Mouse (Mus musculus) limb, embryonic 13.5 days (tissue): Measurements from ENCODE around the gene Asic3. TPM values are rescaled to one million over a fixed set of nuclear protein-coding genes. Genes with fewer than 3 reads are reported as not detected.

Source experiments
- ATAC-seq: fragments of 200-750 bp; cut with Nextera tagmentation; 2 replicates; pipeline ENCODE4 v1.8.0; 2017; ENCODE audit warnings: low read depth, moderate number of reproducible peaks, moderate TSS enrichment; ENCODE audit not compliant: low FRiP score
- H3K27ac ChIP-seq: fragments of 300-500 bp; sonication (generic); 2 replicates; pipeline ENCODE4 v1.5.1; 2015; ENCODE audit warnings: inconsistent platforms, mild to moderate bottlenecking, moderate library complexity
- H3K27me3 ChIP-seq: fragments of 300-500 bp; sonication (generic); 2 replicates; pipeline ENCODE4 v1.6.1; 2015; ENCODE audit warnings: mild to moderate bottlenecking, inconsistent platforms
- H3K36me3 ChIP-seq: fragments of 300-500 bp; sonication (generic); 2 replicates; pipeline ENCODE4 v1.6.1; 2015; ENCODE audit warnings: inconsistent platforms, mild to moderate bottlenecking, moderate library complexity
- H3K4me1 ChIP-seq: fragments of 300-500 bp; sonication (generic); 2 replicates; pipeline ENCODE4 v1.6.1; 2015; ENCODE audit warnings: inconsistent platforms
- H3K4me2 ChIP-seq: fragments of 300-500 bp; sonication (generic); replicated peaks from 2 replicates; pipeline ENCODE4 v1.6.1; 2015; ENCODE audit warnings: inconsistent platforms, mild to moderate bottlenecking, moderate library complexity
- H3K4me3 ChIP-seq: fragments of 300-500 bp; sonication (generic); 2 replicates; pipeline ENCODE4 v1.5.1; 2015; ENCODE audit warnings: moderate library complexity, mild to moderate bottlenecking, inconsistent platforms
- H3K9ac ChIP-seq: fragments of 300-500 bp; sonication (generic); 2 replicates; pipeline ENCODE4 v1.6.1; 2015; ENCODE audit warnings: mild to moderate bottlenecking, inconsistent platforms
- H3K9me3 ChIP-seq: fragments of 300-500 bp; sonication (generic); 2 replicates; pipeline ENCODE4 v1.6.1; 2016; ENCODE audit warnings: inconsistent platforms
- WGBS: fragments of 180-500 bp; shearing (Covaris S2); methylation state at CpG from one replicate; pipeline ENCODE4 v1.1.7; 2015; 5-methylcytosine and 5-hydroxymethylcytosine counted together
- polyA plus RNA-seq: library from polyadenylated mRNA; unstranded; fragments of >200 nt; fragmentation: Nextera tagmentation; extraction: Ambion mirVana; gene quantifications from 2 replicates; pipeline ENCODE4 v1.2.1, GENCODE M21; 2015

Gene Asic3
- polyA plus RNA-seq, 1 experiment from 2014 or later: 1.7 TPM

DNA sequence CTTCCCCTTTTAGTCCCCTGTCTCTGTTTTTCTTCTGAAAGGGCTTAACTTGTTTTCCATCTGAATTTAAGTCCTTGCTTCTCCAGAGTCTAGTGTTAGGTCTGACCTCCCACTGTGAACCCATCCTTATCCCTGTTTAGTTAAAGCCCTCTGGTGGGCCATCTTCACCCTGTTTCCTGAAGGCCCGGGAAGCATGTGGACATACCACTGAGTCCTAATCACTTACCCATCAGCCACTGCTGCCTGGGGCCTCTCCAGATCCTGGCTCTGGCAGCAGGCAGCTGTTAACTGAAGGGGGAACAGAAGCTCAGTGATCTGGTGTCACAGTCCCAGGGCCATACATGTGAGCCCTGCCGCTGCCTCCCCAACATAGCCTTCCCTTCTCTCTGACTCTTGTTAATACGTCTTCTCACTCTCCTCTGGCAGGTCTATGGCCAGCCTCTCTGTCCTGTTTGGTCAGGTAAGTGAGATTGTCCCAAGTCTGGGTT is 7.8 kb upstream of the Asic3 start:
- no peak overlapping the region for H3K4me3 ChIP-seq
- H3K27me3 ChIP-seq: no peaks in the 10 kb centered on the region
- no peaks in the 10 kb centered on the region for H3K9me3 ChIP-seq
- 58% methylated on average over 3 of the region's 3 CpGs for WGBS
- H3K4me2 ChIP-seq: no peak overlapping the region
- H3K27ac ChIP-seq: no peak overlapping the region
- H3K9ac ChIP-seq: peak overlapping the region; percentile 10; the same call in 1 of the 2 replicates
- H3K36me3 ChIP-seq: peaks cover 84% of the 10 kb centered on the region
- ATAC-seq: no peak
- H3K4me1 ChIP-seq: no peaks in the 10 kb centered on the region

DNA sequence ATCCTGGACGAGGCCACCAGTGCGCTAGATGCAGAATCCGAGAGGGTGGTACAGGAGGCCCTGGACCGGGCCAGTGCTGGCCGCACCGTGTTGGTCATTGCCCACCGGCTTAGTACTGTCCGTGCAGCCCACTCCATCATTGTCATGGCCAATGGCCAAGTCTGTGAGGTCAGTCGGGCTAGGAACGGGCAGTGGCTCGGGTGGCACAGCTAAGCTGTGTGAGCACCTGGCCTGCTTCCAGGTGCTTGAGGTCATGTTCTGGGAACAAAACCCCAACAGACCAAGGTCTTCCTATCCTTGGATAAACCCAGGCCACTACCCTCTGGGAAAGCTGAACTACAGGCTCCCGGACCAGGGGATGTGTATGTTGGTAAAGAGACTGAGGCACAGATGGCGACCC is 4.5 kb upstream of the Asic3 start:
- WGBS: 90% methylated on average over 13 of the region's 13 CpGs
- peaks cover 11% of the 10 kb centered on the region for H3K4me1 ChIP-seq
- no peaks in the 10 kb centered on the region for H3K9me3 ChIP-seq
- H3K9ac ChIP-seq: no peak overlapping the region
- no peak overlapping the region for H3K4me3 ChIP-seq
- no peaks in the 10 kb centered on the region for H3K27me3 ChIP-seq
- ATAC-seq: no peak
- H3K36me3 ChIP-seq: peaks cover 53% of the 10 kb centered on the region
- H3K27ac ChIP-seq: no peak overlapping the region
- no peak overlapping the region for H3K4me2 ChIP-seq

GRCm38 (mm10) chr5:24409466-24409865 is 3.7 kb upstream of the Asic3 start:
- no peak overlapping the region for H3K4me2 ChIP-seq
- H3K4me1 ChIP-seq: peaks cover 18% of the 10 kb centered on the region
- H3K9ac ChIP-seq: no peak overlapping the region
- no peak overlapping the region for H3K4me3 ChIP-seq
- 86% methylated on average over 2 of the region's 2 CpGs for WGBS
- ATAC-seq: no peak
- H3K27ac ChIP-seq: no peak overlapping the region
- no peaks in the 10 kb centered on the region for H3K27me3 ChIP-seq
- no peaks in the 10 kb centered on the region for H3K9me3 ChIP-seq
- peaks cover 47% of the 10 kb centered on the region for H3K36me3 ChIP-seq

DNA sequence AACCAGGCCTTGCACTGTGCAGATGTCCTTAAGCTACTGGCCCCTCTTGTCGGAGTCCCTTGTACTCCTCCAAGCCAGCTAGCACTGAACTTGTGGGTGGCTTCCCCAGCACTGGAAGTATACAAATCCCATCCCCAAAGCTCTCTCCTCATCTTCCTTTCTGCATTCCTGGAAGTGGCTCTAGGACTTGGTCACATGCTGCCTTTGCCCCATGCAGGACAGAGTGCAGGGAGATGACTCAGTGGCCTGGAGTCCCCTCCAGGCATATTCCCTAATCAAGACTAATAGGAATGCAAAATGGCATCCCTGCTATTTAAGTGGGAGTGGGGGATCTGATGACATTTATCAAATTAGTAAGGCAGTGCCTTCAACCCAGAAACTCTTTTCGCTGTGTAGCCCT is 1.1 kb upstream of the Asic3 start:
- H3K4me2 ChIP-seq: no peak overlapping the region
- WGBS: 95% methylated on average over 2 of the region's 2 CpGs
- peaks cover 29% of the 10 kb centered on the region for H3K4me1 ChIP-seq
- H3K36me3 ChIP-seq: peaks cover 26% of the 10 kb centered on the region
- no peak overlapping the region for H3K27ac ChIP-seq
- no peaks in the 10 kb centered on the region for H3K9me3 ChIP-seq
- ATAC-seq: no peak
- H3K4me3 ChIP-seq: no peak overlapping the region
- no peaks in the 10 kb centered on the region for H3K27me3 ChIP-seq
- H3K9ac ChIP-seq: no peak overlapping the region

DNA sequence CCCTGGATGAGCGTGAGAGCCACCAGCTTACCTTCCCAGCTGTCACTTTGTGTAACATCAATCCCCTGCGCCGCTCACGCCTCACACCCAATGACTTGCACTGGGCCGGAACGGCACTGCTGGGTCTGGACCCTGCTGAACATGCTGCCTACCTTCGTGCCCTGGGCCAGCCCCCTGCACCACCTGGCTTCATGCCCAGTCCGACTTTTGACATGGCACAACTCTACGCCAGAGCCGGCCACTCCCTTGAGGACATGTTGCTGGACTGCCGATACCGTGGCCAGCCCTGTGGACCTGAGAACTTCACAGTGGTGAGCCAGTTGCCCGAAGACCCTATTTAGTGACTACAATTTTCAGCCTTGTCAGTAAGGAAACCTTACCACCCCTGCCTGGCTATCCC is 746 bp downstream of the Asic3 start:
- peak overlapping the region; percentile 6; the same call in 1 of the 2 replicates for H3K9ac ChIP-seq
- no peaks in the 10 kb centered on the region for H3K27me3 ChIP-seq
- no peak overlapping the region for H3K27ac ChIP-seq
- no peak overlapping the region for H3K4me3 ChIP-seq
- H3K4me1 ChIP-seq: peaks cover 29% of the 10 kb centered on the region
- H3K9me3 ChIP-seq: no peaks in the 10 kb centered on the region
- peak overlapping the region; percentile 31; the same call in 1 of the 2 replicates for H3K4me2 ChIP-seq
- peaks cover 18% of the 10 kb centered on the region for H3K36me3 ChIP-seq
- 82% methylated on average over 13 of the region's 13 CpGs for WGBS
- no peak for ATAC-seq

DNA sequence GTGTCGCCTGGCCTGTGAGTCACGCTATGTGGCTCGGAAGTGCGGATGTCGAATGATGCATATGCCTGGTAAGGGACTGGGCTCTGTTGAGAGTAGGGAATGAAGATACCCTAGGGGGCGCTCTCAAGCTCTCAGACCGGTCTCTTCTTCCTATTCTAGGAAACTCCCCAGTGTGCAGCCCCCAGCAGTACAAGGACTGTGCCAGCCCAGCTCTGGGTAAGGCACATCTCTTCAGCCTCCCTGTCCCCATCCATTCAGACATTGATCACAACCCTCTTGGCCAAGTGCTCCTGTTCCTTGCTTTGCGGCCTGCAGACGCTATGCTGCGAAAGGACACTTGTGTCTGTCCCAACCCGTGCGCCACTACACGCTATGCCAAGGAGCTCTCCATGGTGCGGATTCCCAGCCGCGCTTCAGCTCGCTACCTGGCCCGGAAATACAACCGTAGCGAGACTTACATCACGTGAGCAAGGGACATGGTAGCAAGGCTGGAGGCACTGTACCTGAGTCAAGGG is 3.1 kb downstream of the Asic3 start:
- Histone ChIP-seq H3K9ac (no peak overlapping the region), H3K27me3 (no peaks in the 10 kb centered on the region), H3K27ac (no peak overlapping the region), H3K4me1 (peaks cover 29% of the 10 kb centered on the region), H3K36me3 (peaks cover 31% of the 10 kb centered on the region), H3K9me3 (no peaks in the 10 kb centered on the region), H3K4me3 (no peak overlapping the region), H3K4me2 (peak overlapping the region; percentile 31; the same call in 1 of the 2 replicates)
- WGBS: 3% methylated on average over 21 of the region's 21 CpGs
- 0 out of 2 replicates have a peak, but pooled peaks have one; percentile 24 for ATAC-seq

- H3K4me3 ChIP-seq: no peak overlapping the region
- H3K4me2 ChIP-seq: no peak overlapping the region
- H3K27me3 ChIP-seq: no peaks in the 10 kb centered on the region
- ATAC-seq: no peak
- no peak overlapping the region for H3K27ac ChIP-seq
- H3K9me3 ChIP-seq: no peaks in the 10 kb centered on the region
- peaks cover 35% of the 10 kb centered on the region for H3K4me1 ChIP-seq
- H3K9ac ChIP-seq: no peak overlapping the region
- 86% methylated on average over 10 of the region's 10 CpGs for WGBS
- peaks cover 32% of the 10 kb centered on the region for H3K36me3 ChIP-seq
These were observed 4.4 kb downstream of the Asic3 start for GRCm38 (mm10) chr5:24417587-24417986.

GRCm38 (mm10) chr5:24420381-24420780 is 7.2 kb downstream of the Asic3 start:
- WGBS: 88% methylated on average over 9 of the region's 9 CpGs
- no peak for ATAC-seq

GRCm38 (mm10) chr5:24423129-24424003 is 10.2 kb downstream of the Asic3 start, which contains the start of the genes Cdk5 and Slc4a2:
Gene Cdk5 (minus strand): TSS chr5:24423530.
Gene Slc4a2 (plus strand): TSS chr5:24423837.
- under 1% methylated on average over 46 of the region's 46 CpGs for WGBS

More at GRCm38 (mm10) chr5:24420381-24420780, 7.2 kb downstream of the Asic3 start:
- no peak overlapping the region for H3K4me2 ChIP-seq
- no peaks in the 10 kb centered on the region for H3K27me3 ChIP-seq
- no peak overlapping the region for H3K4me3 ChIP-seq
- no peak overlapping the region for H3K27ac ChIP-seq
- no peaks in the 10 kb centered on the region for H3K9me3 ChIP-seq
- no peak overlapping the region for H3K9ac ChIP-seq
- H3K4me1 ChIP-seq: peaks cover 31% of the 10 kb centered on the region
- H3K36me3 ChIP-seq: peaks cover 32% of the 10 kb centered on the region

DNA sequence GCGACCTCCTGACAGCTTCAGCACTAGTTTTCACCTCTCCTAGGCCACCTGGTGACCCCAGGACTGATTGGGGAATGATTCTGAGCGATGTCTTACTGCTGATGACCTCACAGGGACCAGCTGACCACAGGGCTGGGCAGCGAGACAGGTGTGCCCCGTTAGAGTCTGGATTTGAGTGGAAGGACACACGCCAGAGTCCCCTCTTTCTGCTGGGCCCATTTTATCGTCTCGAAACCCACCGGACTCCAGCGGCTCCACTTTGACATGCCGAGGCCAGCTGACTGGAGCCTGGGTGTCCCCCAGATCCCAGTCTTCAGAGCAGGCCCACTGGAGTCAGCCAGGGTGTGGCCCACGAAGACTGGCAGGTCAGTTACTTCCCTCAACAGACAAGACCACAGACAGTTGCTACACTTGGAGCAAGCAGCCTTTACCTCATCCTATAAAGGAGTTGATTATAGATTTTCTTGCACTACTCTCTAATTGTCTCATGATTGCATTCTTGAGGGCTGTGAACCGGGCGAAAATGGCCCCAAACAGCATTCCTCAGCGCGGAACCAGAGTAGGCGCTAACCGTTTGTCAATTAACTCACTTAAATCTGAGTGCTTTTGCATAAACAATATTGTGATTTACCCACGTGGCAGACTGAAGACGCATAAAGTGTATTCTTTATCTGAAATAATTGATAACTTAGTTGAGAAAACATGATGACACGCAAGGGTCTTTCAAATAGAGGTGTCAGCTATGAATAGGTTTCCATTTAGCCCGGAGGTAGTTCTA is 11.0 kb downstream of the Asic3 start:
- Histone ChIP-seq H3K4me1 (peaks cover 55% of the 10 kb centered on the region), H3K27ac (peak overlapping the region; percentile 91), H3K4me3 (peak overlapping the region; percentile 70), H3K27me3 (no peaks in the 10 kb centered on the region), H3K4me2 (peak overlapping the region; percentile 95), H3K9me3 (no peaks in the 10 kb centered on the region), H3K36me3 (peaks cover 27% of the 10 kb centered on the region), H3K9ac (peak overlapping the region; percentile 82)
- ATAC-seq: peak; percentile 0; the same call in 1 of the 2 replicates
- WGBS: 11% methylated on average over 21 of the region's 21 CpGs

More at GRCm38 (mm10) chr5:24423129-24424003, 10.2 kb downstream of the Asic3 start, which contains the start of the genes Cdk5 and Slc4a2:
- Histone ChIP-seq H3K27ac (peak within 1 kb of the TSS; percentile 91), H3K9me3 (no peaks in the 10 kb centered on the region), H3K4me2 (peak within 1 kb of the TSS; percentile 95), H3K4me3 (peak within 1 kb of the TSS; percentile 70), H3K9ac (peak within 1 kb of the TSS; percentile 83), H3K36me3 (peaks cover 30% of the 10 kb centered on the region), H3K27me3 (no peaks in the 10 kb centered on the region), H3K4me1 (peaks cover 49% of the 10 kb centered on the region)
- ATAC-seq: peak; percentile 94

DNA sequence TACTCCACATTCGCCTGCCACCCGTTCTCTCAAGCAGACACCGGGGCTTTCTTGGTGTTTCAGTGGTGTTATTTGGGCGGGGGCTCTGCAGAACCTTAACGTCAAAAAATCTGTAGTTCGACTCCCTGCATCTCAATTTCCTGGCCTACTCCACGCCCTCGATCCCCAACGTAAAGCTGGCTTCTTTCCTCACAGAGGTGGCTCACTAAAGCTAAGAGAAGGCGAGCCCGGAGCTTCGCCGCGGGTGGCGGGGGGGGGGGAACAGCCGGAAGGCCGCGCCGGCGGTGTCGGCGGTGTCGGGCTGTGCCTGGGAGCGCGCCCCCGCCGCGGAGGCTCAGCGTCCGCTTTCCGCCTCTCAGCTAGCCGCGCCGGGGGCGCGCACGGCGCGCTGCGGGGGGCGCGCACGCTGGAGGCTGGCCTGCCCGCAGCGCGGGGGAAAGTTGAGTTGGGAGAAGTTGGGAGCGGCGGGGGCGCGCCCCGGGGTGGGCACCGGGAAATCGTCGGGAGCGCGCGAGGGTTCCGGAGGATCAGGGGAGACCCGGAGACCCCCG is 11.7 kb downstream of the Asic3 start:
- H3K27ac ChIP-seq: peak overlapping the region; percentile 91
- H3K4me1 ChIP-seq: peaks cover 55% of the 10 kb centered on the region
- peak overlapping the region; percentile 70 for H3K4me3 ChIP-seq
- under 1% methylated on average over 54 of the region's 60 CpGs for WGBS
- peak overlapping the region; percentile 82 for H3K9ac ChIP-seq
- peak; percentile 35; the same call in 1 of the 2 replicates for ATAC-seq
- H3K9me3 ChIP-seq: no peaks in the 10 kb centered on the region
- peaks cover 27% of the 10 kb centered on the region for H3K36me3 ChIP-seq
- no peaks in the 10 kb centered on the region for H3K27me3 ChIP-seq
- H3K4me2 ChIP-seq: peak overlapping the region; percentile 95
